Mouse (Mus musculus): ENCODE data around the gene Stn1. TPM values are rescaled to one million over a fixed set of nuclear protein-coding genes. Genes with fewer than 3 reads are reported as not detected.

Stn1 gene
- total RNA-seq, 2 experiments from 2014 or later: 20.1 to 23.9 TPM

DNA sequence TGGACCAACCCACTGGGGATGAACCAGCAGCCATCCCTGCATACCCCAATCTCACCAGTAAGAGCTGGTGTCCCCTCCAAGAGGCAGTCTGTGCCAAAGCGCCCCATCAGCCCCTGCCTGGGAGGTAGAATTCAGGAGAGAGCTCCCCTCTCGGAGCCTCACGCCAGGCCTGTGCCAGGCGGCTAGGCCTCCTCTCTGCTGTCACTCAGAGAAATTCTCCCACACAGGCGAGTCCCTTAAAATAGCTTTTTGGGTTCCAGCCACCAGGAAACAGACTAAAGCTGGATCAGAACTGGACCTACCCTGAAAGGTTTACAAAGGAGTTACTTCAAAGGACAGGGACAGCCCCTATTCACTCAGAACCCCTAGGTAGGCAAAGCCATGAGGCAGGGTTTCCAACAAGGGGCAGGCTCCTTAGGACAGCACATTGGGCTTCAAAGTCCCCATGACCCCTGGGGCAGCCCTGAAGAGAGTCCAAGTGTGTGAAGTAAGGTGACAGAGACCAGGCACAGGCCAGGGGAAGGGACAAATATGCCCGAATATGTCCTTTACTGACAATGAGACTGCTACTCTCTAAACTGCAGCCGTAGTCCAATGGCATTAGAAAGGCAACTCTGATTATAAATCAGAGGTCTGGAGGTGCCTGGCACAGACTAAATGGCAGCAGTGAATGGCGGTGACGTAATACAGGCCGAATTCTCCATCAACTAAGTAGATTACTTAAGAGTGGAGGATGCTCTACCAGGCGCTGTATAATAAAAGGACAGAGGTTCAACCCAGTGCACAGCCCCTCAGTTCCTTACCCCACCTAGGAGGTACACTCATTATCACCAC lies 82.9 kb downstream of the Stn1 start:
- no peak for DNase-seq (ENCODE audit: low spot score in 2 of 2)

DNA sequence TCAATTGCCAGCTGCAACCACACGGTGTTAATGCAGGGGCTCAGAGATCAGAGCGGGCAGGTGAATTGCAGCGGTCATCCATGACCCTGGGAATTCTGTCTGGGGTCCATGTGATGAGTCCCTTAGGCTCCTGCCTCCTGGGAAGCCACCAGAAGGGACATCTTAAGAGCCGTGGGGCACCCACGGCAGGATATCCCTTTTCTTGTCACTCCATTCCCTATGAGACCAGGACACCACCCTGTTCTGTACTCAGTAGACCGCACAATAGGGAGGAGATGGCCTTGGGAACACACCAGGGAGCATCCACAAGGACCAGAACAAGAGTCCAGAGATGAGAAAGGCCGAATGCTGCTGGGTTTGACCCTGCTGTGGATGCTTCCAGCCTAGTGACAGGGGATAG lies 84.0 kb downstream of the Stn1 start:
- DNase-seq (ENCODE audit: low spot score in 2 of 2): no peak

DNA sequence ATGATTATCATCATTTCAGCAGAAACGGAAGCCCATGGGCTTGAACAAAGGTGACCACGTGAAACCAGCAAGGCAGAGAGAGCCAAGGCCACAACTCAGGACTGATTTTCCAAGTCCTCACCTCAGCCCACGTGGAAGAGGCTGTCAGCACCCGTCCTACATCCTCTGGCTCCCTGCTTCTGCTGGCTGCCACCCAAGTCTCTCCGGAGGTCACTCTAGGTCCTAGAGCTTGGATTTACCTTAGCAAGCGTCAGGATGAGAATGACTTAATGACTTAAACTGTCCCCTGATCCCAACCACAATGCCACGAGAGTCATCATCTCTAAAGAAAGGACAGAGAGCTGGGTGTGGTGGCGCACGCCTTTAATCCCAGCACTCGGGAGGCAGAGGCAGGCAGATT lies 84.6 kb downstream of the Stn1 start:
- no peak for DNase-seq (ENCODE audit: low spot score in 2 of 2)

DNA sequence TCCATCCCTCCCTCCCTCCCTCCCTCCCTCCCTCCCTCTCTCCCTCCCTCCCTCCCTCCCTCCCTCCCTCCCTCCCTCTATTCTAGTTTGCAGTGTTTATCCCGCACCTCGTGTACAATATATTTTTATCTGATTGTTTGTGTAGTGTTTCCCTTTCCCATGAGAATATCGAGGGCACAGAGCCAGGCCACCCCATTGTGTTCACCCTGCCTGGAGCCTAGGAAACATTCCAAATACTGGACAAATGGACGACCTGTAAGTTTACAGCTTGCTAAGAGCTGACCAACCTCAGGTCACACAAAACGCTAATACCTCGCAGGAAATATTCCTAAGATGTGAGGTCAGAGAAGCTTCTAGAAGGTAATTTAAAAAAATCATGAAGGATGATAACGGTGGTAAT lies 85.1 kb downstream of the Stn1 start:
- DNase-seq (ENCODE audit: low spot score in 2 of 2): no peak

DNA sequence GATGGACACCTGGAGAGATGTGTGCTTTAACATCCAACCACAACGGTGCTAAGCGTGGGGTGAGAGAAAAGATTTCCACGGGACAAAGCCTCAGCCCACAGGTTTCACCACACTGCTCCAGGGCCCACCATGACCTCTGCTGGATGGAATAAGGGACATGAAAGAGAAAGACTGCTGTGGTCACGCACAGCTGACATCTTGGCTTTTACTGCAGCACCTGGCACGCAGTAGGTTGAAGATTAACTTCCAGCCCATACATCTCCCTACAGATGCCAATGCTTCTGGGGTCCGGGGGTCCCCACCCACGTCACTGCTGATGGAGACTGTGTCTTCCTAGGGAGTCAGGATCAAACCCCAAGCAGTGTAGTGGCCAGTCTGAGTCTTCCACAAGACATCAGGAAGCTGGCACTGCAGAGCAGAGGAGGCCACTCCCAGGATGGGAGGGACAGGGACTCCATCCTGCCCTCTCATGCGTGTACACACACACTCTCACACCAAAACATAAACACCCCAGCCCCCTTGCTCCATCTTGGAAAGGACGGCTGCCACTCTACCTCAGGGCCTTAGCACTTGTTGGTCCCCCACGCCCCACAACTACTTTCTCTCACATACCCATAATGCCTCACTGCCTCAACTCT lies 85.7 kb downstream of the Stn1 start:
- DNase-seq (ENCODE audit: low spot score in 2 of 2): no peak

Other genes with a start within 250 kb of the Stn1 start
- 10 to 100 TPM; 28.0 to 29.1 TPM for gene Sh3pxd2a, start 73.1 kb downstream of the Stn1 start, total RNA-seq (2021)
- gene Slk, start 42.2 kb upstream of the Stn1 start, total RNA-seq (2021): 10 to 100 TPM; 40.0 to 44.3 TPM
- gene Col17a1, start 154.6 kb upstream of the Stn1 start, total RNA-seq (2021): under 1 TPM; 0.16 to 0.25 TPM
- gene Sfr1, start 194.2 kb upstream of the Stn1 start, total RNA-seq (2021): 100 to 1,000 TPM; 102 to 115 TPM

All from layer of hippocampus, postnatal 10 days (tissue).